15 mouse cellular contexts compared by ENCODE assay signal in genomic region chr16:30692541-30693141, GRCm38 (mm10).
DNase-seq lines count a peak whose midpoint lies in the region; ATAC-seq and TF ChIP-seq lines count a peak whose summit lies in the region.
"Had no signal": no experiment of that assay in that cellular context is flagged by ENCODE, and none has a peak within 500 bp of the region (broad histone marks: within the 10 kb centered on the region; RNA-seq: fewer than 3 reads in every experiment).

No protein-coding gene starts in this region.

- H3K27ac ChIP-seq in limb, embryonic 14.5 days (replicated peaks; ENCODE audit: low read depth, low read length) = 0 out of 2 replicates have a peak overlapping the region, but pooled peaks have one; percentile 33
- H3K27ac ChIP-seq in limb, embryonic 10.5 days = no peak overlapping the region
- H3K27ac ChIP-seq in layer of hippocampus, adult 2 months = no peak overlapping the region
- H3K27ac ChIP-seq in forebrain, embryonic 13.5 days = no peak overlapping the region
- H3K27ac ChIP-seq: hindbrain, embryonic 15.5 days; limb, embryonic 12.5 days; lung, embryonic 15.5 days; neural tube, embryonic 13.5 days had no signal

- 38% methylated on average over 5 of the region's 5 CpGs for WGBS in limb, embryonic 14.5 days
- WGBS in limb, embryonic 10.5 days = 60% methylated on average over 5 of the region's 5 CpGs
- 58% methylated on average over 5 of the region's 5 CpGs for WGBS in forebrain, embryonic 13.5 days

- intact Hi-C loops in heart, postnatal 14 days (cut with DNase I) = loop anchor here (5.0 kb wide), 1 partner anchor 45 kb away; no protein-coding TSS in a partner anchor

- H3K27me3 ChIP-seq in limb, embryonic 14.5 days (ENCODE audit: control insufficient read depth, insufficient read depth, low read length) = 0 out of 2 replicates have a peak, but pooled peaks cover 3% of the 10 kb centered on the region
- 0 out of 2 replicates have a peak, but pooled peaks cover 6% of the 10 kb centered on the region for H3K27me3 ChIP-seq in limb, embryonic 10.5 days (ENCODE audit: low read depth, poor library complexity, severe bottlenecking)
- H3K27me3 ChIP-seq in forebrain, embryonic 13.5 days = no peaks in the 10 kb centered on the region
- H3K27me3 ChIP-seq: hindbrain, embryonic 15.5 days; lung, embryonic 15.5 days; neural tube, embryonic 13.5 days had no signal

- no peak overlapping the region for H3K4me3 ChIP-seq in limb, embryonic 14.5 days (replicated peaks; ENCODE audit: low read length)
- H3K4me3 ChIP-seq in limb, embryonic 10.5 days = no peak overlapping the region
- no peak overlapping the region for H3K4me3 ChIP-seq in layer of hippocampus, adult 2 months
- H3K4me3 ChIP-seq in forebrain, embryonic 13.5 days = no peak overlapping the region
- H3K4me3 ChIP-seq: erythroblast, embryonic 14.5 days; hindbrain, embryonic 15.5 days; limb, embryonic 12.5 days; lung, embryonic 15.5 days; neural tube, embryonic 13.5 days had no signal

- no peaks in the 10 kb centered on the region for H3K9me3 ChIP-seq in limb, embryonic 14.5 days (ENCODE audit: control insufficient read depth, low read length)
- no peaks in the 10 kb centered on the region for H3K9me3 ChIP-seq in limb, embryonic 10.5 days (replicated peaks)
- H3K9me3 ChIP-seq in forebrain, embryonic 13.5 days (replicated peaks) = no peaks in the 10 kb centered on the region
- H3K9me3 ChIP-seq: hindbrain, embryonic 15.5 days; limb, embryonic 12.5 days; lung, embryonic 15.5 days; neural tube, embryonic 13.5 days had no signal

- no peak overlapping the region for H3K9ac ChIP-seq in limb, embryonic 14.5 days (ENCODE audit: low read depth, low read length, severe bottlenecking)
- H3K9ac ChIP-seq in forebrain, embryonic 13.5 days = no peak overlapping the region
- H3K9ac ChIP-seq: hindbrain, embryonic 15.5 days; limb, embryonic 12.5 days; lung, embryonic 15.5 days; neural tube, embryonic 13.5 days had no signal

- no peaks in the 10 kb centered on the region for H3K36me3 ChIP-seq in limb, embryonic 14.5 days (ENCODE audit: control insufficient read depth, insufficient read depth, low read length)
- H3K36me3 ChIP-seq in limb, embryonic 10.5 days = no peaks in the 10 kb centered on the region
- H3K36me3 ChIP-seq in forebrain, embryonic 13.5 days (ENCODE audit: poor library complexity, severe bottlenecking) = no peaks in the 10 kb centered on the region
- H3K36me3 ChIP-seq: hindbrain, embryonic 15.5 days; limb, embryonic 12.5 days; lung, embryonic 15.5 days; neural tube, embryonic 13.5 days had no signal

- H3K4me1 ChIP-seq in limb, embryonic 14.5 days (ENCODE audit: control insufficient read depth, insufficient read depth, low read length) = peaks cover 16% of the 10 kb centered on the region
- peaks cover 34% of the 10 kb centered on the region for H3K4me1 ChIP-seq in limb, embryonic 10.5 days
- 0 out of 2 replicates have a peak, but pooled peaks cover 6% of the 10 kb centered on the region for H3K4me1 ChIP-seq in forebrain, embryonic 13.5 days
- H3K4me1 ChIP-seq: hindbrain, embryonic 15.5 days; lung, embryonic 15.5 days had no signal

- TF ChIP-seq POLR2A in limb, embryonic 14.5 days (IDR thresholded peaks at IDR 0.05; ENCODE audit: borderline replicate concordance, extremely low read depth, insufficient read depth, insufficient read length) = no peak

- peak; percentile 13 for DNase-seq in limb, embryonic 14.5 days (ENCODE audit: low spot score)
- DNase-seq in limb, embryonic 10.5 days (ENCODE audit: low spot score) = no peak
- DNase-seq in adrenal gland, postnatal 14 days = peak; percentile 61
- peak; percentile 36 to 46 for DNase-seq in heart, postnatal 14 days
- DNase-seq in kidney, postnatal 4 days = peak; percentile 39 to 52
- no peak for DNase-seq in layer of hippocampus, adult 2 months (ENCODE audit: low spot score in 2 of 2)
- no peak for DNase-seq in cerebellum, adult 8-10 months
- DNase-seq: cerebellum, postnatal 25 days; right cerebral cortex, postnatal 14 days had no signal

- H3K4me2 ChIP-seq in limb, embryonic 14.5 days (replicated peaks; ENCODE audit: low read depth, low read length, severe bottlenecking) = no peak overlapping the region
- H3K4me2 ChIP-seq in forebrain, embryonic 13.5 days = no peak overlapping the region
- H3K4me2 ChIP-seq: hindbrain, embryonic 15.5 days; limb, embryonic 12.5 days; lung, embryonic 15.5 days; neural tube, embryonic 13.5 days had no signal

- TF ChIP-seq CTCF in layer of hippocampus, adult 2 months (conservative IDR thresholded peaks at IDR 0.05) = no peak

- ATAC-seq in limb, embryonic 14.5 days (ENCODE audit: low FRiP score, low read depth) = no peak
- no peak for ATAC-seq in forebrain, embryonic 13.5 days

Comparison
In these comparisons a context has a peak if more than half of its experiments do, and no peak if none do; other contexts are left out.
1. DNase-seq: peak in limb, embryonic 14.5 days (single experiment), adrenal gland, postnatal 14 days (single experiment), heart, postnatal 14 days (2 of 2) and kidney, postnatal 4 days (2 of 2); none in limb, embryonic 10.5 days (single experiment), layer of hippocampus, adult 2 months (0 of 2) and cerebellum, adult 8-10 months (single experiment).